ENCODE assay signal across 9 mouse cellular contexts in genomic region chr3:158077380-158077772, GRCm38 (mm10).
"Had no signal": no experiment of that assay in that cellular context is flagged by ENCODE, and none has a peak within 500 bp of the region (broad histone marks: within the 10 kb centered on the region; RNA-seq: fewer than 3 reads in every experiment).

No protein-coding gene starts in this region.

- DNase-seq: kidney, adult 18-20 months; kidney, postnatal 10 days; kidney, postnatal 4 days; lung, postnatal 14 days; right cerebral cortex, adult 18-20 months; thymus, adult 18-20 months; thymus, postnatal 25 days had no signal

- ATAC-seq: liver, embryonic 12.5 days; midbrain, embryonic 13.5 days had no signal
